Mouse (Mus musculus) testis, adult 2 months (tissue): ENCODE results near the gene Tsc1.

Experiments used
- CTCF ChIP-seq: fragments of 200-500 bp; IDR thresholded peaks from 2 replicates; pipeline ENCODE4 v1.5.1; 2012; ENCODE audit warnings: low read depth, mild to moderate bottlenecking, inconsistent platforms, low read length, moderate library complexity; ENCODE audit not compliant: control insufficient read depth, insufficient read depth, insufficient replicate concordance
- POLR2A ChIP-seq: fragments of 200-500 bp; IDR thresholded peaks from 2 replicates; pipeline ENCODE4 v1.6.1; 2012; ENCODE audit warnings: low read depth, mild to moderate bottlenecking, inconsistent platforms, low read length, moderate library complexity; ENCODE audit not compliant: control insufficient read depth

GRCm38 (mm10) chr2:28635199-28635598 lies 5.8 kb upstream of the Tsc1 start:
- TF ChIP-seq CTCF (no peak), POLR2A (no peak)
